Mouse (Mus musculus): Measurements from ENCODE around the gene Tvp23b. TPM values are rescaled to one million over a fixed set of nuclear protein-coding genes. Genes with fewer than 3 reads are reported as not detected.

The Tvp23b gene
- polyA plus RNA-seq, 1 experiment from 2014 or later, result 68.5 TPM

- H3K27ac ChIP-seq (ENCODE audit: low read length), result no peak overlapping the region
- H3K4me3 ChIP-seq (ENCODE audit: low read depth, low read length), result no peak overlapping the region
- no peaks in the 10 kb centered on the region for H3K27me3 ChIP-seq (replicated peaks; ENCODE audit: insufficient read depth, low read length)
- no peak for DNase-seq (ENCODE audit: low spot score)
- H3K9me3 ChIP-seq (ENCODE audit: low read length), result no peaks in the 10 kb centered on the region
- no peaks in the 10 kb centered on the region for H3K4me1 ChIP-seq (ENCODE audit: insufficient read depth, low read depth, low read length)
- H3K4me2 ChIP-seq (replicated peaks; ENCODE audit: low read depth, low read length), result no peak overlapping the region
- ATAC-seq, result no peak
- no peaks in the 10 kb centered on the region for H3K36me3 ChIP-seq (ENCODE audit: insufficient read depth, low read length)
- TF ChIP-seq CTCF (IDR thresholded peaks at IDR 0.05), result no peak
- no peak for TF ChIP-seq EP300 (IDR thresholded peaks at IDR 0.05)
- WGBS, result 71% methylated on average over 8 of the region's 8 CpGs
- no peak overlapping the region for H3K9ac ChIP-seq (replicated peaks; ENCODE audit: low read depth)
Observed at GRCm38 (mm10) chr11:62869715-62870371, 9.4 kb upstream of the Tvp23b start.

- Histone ChIP-seq H3K4me2 (replicated peaks; ENCODE audit: low read depth, low read length) (no peak overlapping the region), H3K4me3 (ENCODE audit: low read depth, low read length) (no peak overlapping the region), H3K27me3 (replicated peaks; ENCODE audit: insufficient read depth, low read length) (no peaks in the 10 kb centered on the region), H3K27ac (ENCODE audit: low read length) (no peak overlapping the region), H3K36me3 (ENCODE audit: insufficient read depth, low read length) (no peaks in the 10 kb centered on the region), H3K9ac (replicated peaks; ENCODE audit: low read depth) (no peak overlapping the region), H3K9me3 (ENCODE audit: low read length) (no peaks in the 10 kb centered on the region), H3K4me1 (ENCODE audit: insufficient read depth, low read depth, low read length) (no peaks in the 10 kb centered on the region)
- DNase-seq (ENCODE audit: low spot score), result no peak
- 73% methylated on average over 9 of the region's 9 CpGs for WGBS
- no peak for ATAC-seq
- TF ChIP-seq CTCF (IDR thresholded peaks at IDR 0.05) (no peak), EP300 (IDR thresholded peaks at IDR 0.05) (no peak)
Observed at GRCm38 (mm10) chr11:62873479-62873878, 5.8 kb upstream of the Tvp23b start.

GRCm38 (mm10) chr11:62875696-62876095, 3.6 kb upstream of the Tvp23b start:
- 72% methylated on average over 1 of the region's 1 CpGs for WGBS
- H3K9ac ChIP-seq (replicated peaks; ENCODE audit: low read depth), result no peak overlapping the region
- H3K36me3 ChIP-seq (ENCODE audit: insufficient read depth, low read length), result no peaks in the 10 kb centered on the region
- H3K4me1 ChIP-seq (ENCODE audit: insufficient read depth, low read depth, low read length), result peaks cover 4% of the 10 kb centered on the region; the same call in 1 of the 2 replicates
- H3K27me3 ChIP-seq (replicated peaks; ENCODE audit: insufficient read depth, low read length), result no peaks in the 10 kb centered on the region
- no peak overlapping the region for H3K4me3 ChIP-seq (ENCODE audit: low read depth, low read length)
- DNase-seq (ENCODE audit: low spot score) (no peak), ATAC-seq (no peak)
- no peaks in the 10 kb centered on the region for H3K9me3 ChIP-seq (ENCODE audit: low read length)
- H3K4me2 ChIP-seq (replicated peaks; ENCODE audit: low read depth, low read length), result no peak overlapping the region
- TF ChIP-seq EP300 (IDR thresholded peaks at IDR 0.05), result no peak
- no peak overlapping the region for H3K27ac ChIP-seq (ENCODE audit: low read length)

- no peak for TF ChIP-seq CTCF (IDR thresholded peaks at IDR 0.05)
- no peak for TF ChIP-seq EP300 (IDR thresholded peaks at IDR 0.05)
- Histone ChIP-seq H3K36me3 (ENCODE audit: insufficient read depth, low read length) (no peaks in the 10 kb centered on the region), H3K9me3 (ENCODE audit: low read length) (no peaks in the 10 kb centered on the region), H3K4me3 (ENCODE audit: low read depth, low read length) (no peak overlapping the region), H3K27me3 (replicated peaks; ENCODE audit: insufficient read depth, low read length) (no peaks in the 10 kb centered on the region), H3K9ac (replicated peaks; ENCODE audit: low read depth) (no peak overlapping the region), H3K4me2 (replicated peaks; ENCODE audit: low read depth, low read length) (no peak overlapping the region), H3K4me1 (ENCODE audit: insufficient read depth, low read depth, low read length) (peaks cover 4% of the 10 kb centered on the region; the same call in 1 of the 2 replicates), H3K27ac (ENCODE audit: low read length) (no peak overlapping the region)
- no peak for ATAC-seq
- no peak for DNase-seq (ENCODE audit: low spot score)
- WGBS, result 83% methylated on average over 4 of the region's 4 CpGs
Observed at GRCm38 (mm10) chr11:62876445-62876844, 2.8 kb upstream of the Tvp23b start.

- no peak overlapping the region for H3K9ac ChIP-seq (replicated peaks; ENCODE audit: low read depth)
- H3K4me2 ChIP-seq (replicated peaks; ENCODE audit: low read depth, low read length), result no peak overlapping the region
- ATAC-seq (no peak), DNase-seq (ENCODE audit: low spot score) (no peak)
- H3K27me3 ChIP-seq (replicated peaks; ENCODE audit: insufficient read depth, low read length), result no peaks in the 10 kb centered on the region
- WGBS, result 62% methylated on average over 1 of the region's 1 CpGs
- TF ChIP-seq CTCF (IDR thresholded peaks at IDR 0.05) (no peak), EP300 (IDR thresholded peaks at IDR 0.05) (no peak)
- no peaks in the 10 kb centered on the region for H3K36me3 ChIP-seq (ENCODE audit: insufficient read depth, low read length)
- H3K4me1 ChIP-seq (ENCODE audit: insufficient read depth, low read depth, low read length), result peaks cover 4% of the 10 kb centered on the region; the same call in 1 of the 2 replicates
- no peak overlapping the region for H3K4me3 ChIP-seq (ENCODE audit: low read depth, low read length)
- H3K27ac ChIP-seq (ENCODE audit: low read length), result no peak overlapping the region
- H3K9me3 ChIP-seq (ENCODE audit: low read length), result no peaks in the 10 kb centered on the region
Observed at GRCm38 (mm10) chr11:62877391-62877790, 1.9 kb upstream of the Tvp23b start.

GRCm38 (mm10) chr11:62878728-62879127, 527 bp upstream of the Tvp23b start:
- Histone ChIP-seq H3K9me3 (ENCODE audit: low read length) (no peaks in the 10 kb centered on the region), H3K9ac (replicated peaks; ENCODE audit: low read depth) (no peak overlapping the region)
- TF ChIP-seq CTCF (IDR thresholded peaks at IDR 0.05) (no peak), EP300 (IDR thresholded peaks at IDR 0.05) (no peak)

More at GRCm38 (mm10) chr11:62878728-62879127, 527 bp upstream of the Tvp23b start:
- H3K27ac ChIP-seq (ENCODE audit: low read length), result no peak overlapping the region
- 21% methylated on average over 9 of the region's 9 CpGs for WGBS
- peak overlapping the region; percentile 85 for H3K4me2 ChIP-seq (replicated peaks; ENCODE audit: low read depth, low read length)
- H3K36me3 ChIP-seq (ENCODE audit: insufficient read depth, low read length), result no peaks in the 10 kb centered on the region
- DNase-seq (ENCODE audit: low spot score), result peak; percentile 11
- H3K4me3 ChIP-seq (ENCODE audit: low read depth, low read length), result peak overlapping the region; percentile 58
- H3K27me3 ChIP-seq (replicated peaks; ENCODE audit: insufficient read depth, low read length), result no peaks in the 10 kb centered on the region
- H3K4me1 ChIP-seq (ENCODE audit: insufficient read depth, low read depth, low read length), result peaks cover 4% of the 10 kb centered on the region; the same call in 1 of the 2 replicates
- no peak for ATAC-seq

Measured in lung, postnatal 0 days (tissue).